Mouse (Mus musculus) frontal cortex, adult 2 months (tissue): Measurements from ENCODE around the gene Nrgn. TPM values are rescaled to one million over a fixed set of nuclear protein-coding genes. Genes with fewer than 3 reads are reported as not detected.

Experiments
- DNase-seq, 2 experiments: peaks; one replicate each; pipeline ENCODE4 v3.0.0; 2022; ENCODE audit warnings: low spot score in 1 of 2; ENCODE audit errors: extremely low spot score in 1 of 2
- polyA plus RNA-seq: library from polyadenylated mRNA; depleted of rRNA; stranded (reverse); fragments of >200 nt; gene quantifications from 2 replicates; pipeline ENCODE4 v1.2.3, GENCODE M21; 2012; rRNA removed

Nrgn gene
- 1,218 and 1,912 TPM in 2 replicates for polyA plus RNA-seq

GRCm38 (mm10) chr9:37552536-37553293 is at the start of gene Nrgn:
Gene Nrgn, minus strand, starts transcription at chr9:37552904.
- DNase-seq = peak; percentile 87 to 92

GRCm38 (mm10) chr9:37600538-37601205 is 48.0 kb upstream of the Nrgn start:
- no peak for DNase-seq

- DNase-seq = no peak
These were observed 45.9 kb upstream of the Nrgn start for GRCm38 (mm10) chr9:37598637-37599036.

GRCm38 (mm10) chr9:37595570-37595969 is 42.9 kb upstream of the Nrgn start:
- DNase-seq = no peak

- no peak for DNase-seq
These were observed 41.0 kb upstream of the Nrgn start for GRCm38 (mm10) chr9:37593690-37594089.

GRCm38 (mm10) chr9:37592633-37593032 is 39.9 kb upstream of the Nrgn start:
- no peak for DNase-seq

GRCm38 (mm10) chr9:37592025-37592424 is 39.3 kb upstream of the Nrgn start:
- DNase-seq = no peak

- no peak for DNase-seq
These were observed 37.7 kb upstream of the Nrgn start for GRCm38 (mm10) chr9:37590381-37590780.

- DNase-seq = no peak
These were observed 34.0 kb upstream of the Nrgn start for GRCm38 (mm10) chr9:37586718-37587117.

- no peak for DNase-seq
These were observed 30.9 kb upstream of the Nrgn start for GRCm38 (mm10) chr9:37583594-37583993.

- DNase-seq = peak; percentile 46 to 77
These were observed 23.8 kb upstream of the Nrgn start for GRCm38 (mm10) chr9:37576436-37576930.

GRCm38 (mm10) chr9:37572204-37572876 is 19.6 kb upstream of the Nrgn start:
- DNase-seq = no peak

GRCm38 (mm10) chr9:37569231-37569835 is 16.6 kb upstream of the Nrgn start:
- DNase-seq = no peak

GRCm38 (mm10) chr9:37568605-37569214 is 16.0 kb upstream of the Nrgn start:
- DNase-seq = no peak

GRCm38 (mm10) chr9:37567892-37568604 is 15.3 kb upstream of the Nrgn start:
- DNase-seq = peak; percentile 69 to 76

GRCm38 (mm10) chr9:37567454-37567853 is 14.8 kb upstream of the Nrgn start:
- peak in 1 of 2 experiments; percentile 39 for DNase-seq

GRCm38 (mm10) chr9:37567019-37567418 is 14.3 kb upstream of the Nrgn start:
- no peak for DNase-seq

GRCm38 (mm10) chr9:37563805-37564204 is 11.1 kb upstream of the Nrgn start:
- no peak for DNase-seq

GRCm38 (mm10) chr9:37560617-37561016 is 7.9 kb upstream of the Nrgn start:
- no peak for DNase-seq

GRCm38 (mm10) chr9:37556366-37556765 is 3.7 kb upstream of the Nrgn start:
- no peak for DNase-seq
